Mouse (Mus musculus) lung, postnatal 0 days (tissue): Measurements from ENCODE around the gene Fam207a. TPM values are rescaled to one million over a fixed set of nuclear protein-coding genes. Genes with fewer than 3 reads are reported as not detected.
A peak's percentile ranks its signal among the peaks of the same experiment; 100 is the strongest.

Experiments
- ATAC-seq: fragments of 200-750 bp; cut with Nextera tagmentation; 2 replicates; pipeline ENCODE4 v1.8.0; 2017; ENCODE audit warnings: moderate library complexity
- DNase-seq: peaks from one replicate; pipeline ENCODE4 v3.0.0-alpha.2; 2016; ENCODE audit warnings: low spot score
- H3K27ac ChIP-seq: fragments of 300-500 bp; sonication (generic); 2 replicates; pipeline ENCODE4 v1.5.1; 2014; ENCODE audit warnings: antibody characterized with exemption, mild to moderate bottlenecking, low read length, mixed read lengths
- H3K27me3 ChIP-seq: fragments of 300-500 bp; sonication (generic); replicated peaks from 2 replicates; pipeline ENCODE4 v1.6.1; 2014; ENCODE audit warnings: low read length, mixed read lengths; ENCODE audit not compliant: insufficient read depth
- H3K36me3 ChIP-seq: fragments of 300-500 bp; sonication (generic); 2 replicates; pipeline ENCODE4 v1.6.1; 2014; ENCODE audit warnings: low read length, mixed read lengths; ENCODE audit not compliant: insufficient read depth
- H3K4me1 ChIP-seq: fragments of 300-500 bp; sonication (generic); 2 replicates; pipeline ENCODE4 v1.6.1; 2014; ENCODE audit warnings: antibody characterized with exemption, low read depth, low read length, mixed read lengths; ENCODE audit not compliant: insufficient read depth
- H3K4me2 ChIP-seq: fragments of 300-500 bp; sonication (generic); replicated peaks from 2 replicates; pipeline ENCODE4 v1.6.1; 2014; ENCODE audit warnings: low read depth, mild to moderate bottlenecking, low read length, moderate library complexity, mixed read lengths
- H3K4me3 ChIP-seq: fragments of 300-500 bp; sonication (generic); 2 replicates; pipeline ENCODE4 v1.5.1; 2014; ENCODE audit warnings: low read depth, low read length
- H3K9ac ChIP-seq: fragments of 300-500 bp; sonication (generic); replicated peaks from 2 replicates; pipeline ENCODE4 v1.6.1; 2014; ENCODE audit warnings: low read depth, mild to moderate bottlenecking
- H3K9me3 ChIP-seq: fragments of 300-500 bp; sonication (generic); 2 replicates; pipeline ENCODE4 v1.6.1; 2016; ENCODE audit warnings: low read length, mixed read lengths
- CTCF ChIP-seq: IDR thresholded peaks from 2 replicates; pipeline ENCODE4 v1.5.1; 2016; ENCODE audit warnings: antibody characterized with exemption, mild to moderate bottlenecking
- EP300 ChIP-seq: IDR thresholded peaks from 2 replicates; pipeline ENCODE4 v1.6.1; 2016; ENCODE audit warnings: antibody characterized with exemption, mild to moderate bottlenecking, control low read depth
- WGBS: fragments of 180-500 bp; shearing (Covaris S2); extraction: QIAGEN DNeasy Blood & Tissue Kit; methylation state at CpG from one replicate; pipeline ENCODE4 v1.1.7; 2014; 5-methylcytosine and 5-hydroxymethylcytosine counted together
- polyA plus RNA-seq: library from polyadenylated mRNA; unstranded; fragments of >200 nt; fragmentation: Nextera tagmentation; extraction: Ambion mirVana; gene quantifications from 2 replicates; pipeline ENCODE4 v1.2.1, GENCODE M21; 2015

The Fam207a gene
- polyA plus RNA-seq, 1 experiment from 2014 or later, result 27.2 TPM

DNA sequence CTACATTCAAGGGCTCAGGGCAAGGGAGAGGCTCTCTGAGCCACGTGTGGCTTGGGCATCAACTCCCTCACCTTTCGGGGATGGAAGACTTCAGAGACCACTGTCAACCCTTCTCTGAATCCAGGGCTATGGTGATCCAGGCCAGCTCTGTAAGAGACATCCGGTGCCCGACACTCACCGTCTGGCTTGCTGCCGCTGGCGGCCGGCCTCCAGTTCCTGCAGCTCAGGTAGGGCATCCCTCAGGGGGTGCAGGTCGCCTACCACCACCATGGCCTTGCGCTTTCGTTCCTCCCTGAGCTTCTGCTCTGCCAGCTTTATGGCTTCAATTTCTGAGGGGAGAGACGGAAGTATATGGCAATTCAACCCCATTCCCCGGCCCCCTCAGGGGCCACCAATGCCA is 18.4 kb downstream of the Fam207a start:
- TF ChIP-seq EP300, result no peak
- no peak for TF ChIP-seq CTCF
- 85% methylated on average over 13 of the region's 13 CpGs for WGBS
- ATAC-seq (no peak), DNase-seq (no peak)
- Histone ChIP-seq H3K36me3 (0 out of 2 replicates have a peak, but pooled peaks cover 13% of the 10 kb centered on the region), H3K27me3 (no peaks in the 10 kb centered on the region), H3K9me3 (no peaks in the 10 kb centered on the region), H3K4me1 (no peaks in the 10 kb centered on the region), H3K27ac (no peak overlapping the region), H3K4me2 (no peak overlapping the region), H3K4me3 (no peak overlapping the region), H3K9ac (no peak overlapping the region)

DNA sequence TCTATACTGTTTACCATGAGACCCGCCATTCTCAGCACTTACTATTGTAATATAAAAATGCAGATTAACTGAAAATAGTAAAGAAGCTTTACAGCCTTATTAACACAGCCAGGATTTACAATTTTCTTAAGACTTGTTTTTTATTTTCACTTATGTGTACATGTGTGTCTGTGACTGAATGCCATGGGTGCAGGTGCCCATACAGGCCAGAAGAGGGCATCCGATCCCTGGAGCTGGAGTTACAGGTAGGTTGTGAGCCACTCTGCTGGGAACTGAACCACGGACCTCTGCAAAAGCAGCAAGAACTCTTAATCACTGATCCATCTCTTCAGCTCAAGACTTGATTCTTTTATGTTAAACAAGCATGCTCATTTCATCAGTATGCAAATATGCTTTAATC is 22.7 kb downstream of the Fam207a start:
- Histone ChIP-seq H3K9ac (no peak overlapping the region), H3K27ac (no peak overlapping the region), H3K9me3 (no peaks in the 10 kb centered on the region), H3K27me3 (no peaks in the 10 kb centered on the region), H3K36me3 (peaks cover 21% of the 10 kb centered on the region; the same call in 1 of the 2 replicates), H3K4me3 (no peak overlapping the region), H3K4me2 (no peak overlapping the region), H3K4me1 (no peaks in the 10 kb centered on the region)
- ATAC-seq (no peak), DNase-seq (no peak)
- TF ChIP-seq CTCF (peak; percentile 28), EP300 (no peak)
- 95% methylated on average over 3 of the region's 3 CpGs for WGBS

DNA sequence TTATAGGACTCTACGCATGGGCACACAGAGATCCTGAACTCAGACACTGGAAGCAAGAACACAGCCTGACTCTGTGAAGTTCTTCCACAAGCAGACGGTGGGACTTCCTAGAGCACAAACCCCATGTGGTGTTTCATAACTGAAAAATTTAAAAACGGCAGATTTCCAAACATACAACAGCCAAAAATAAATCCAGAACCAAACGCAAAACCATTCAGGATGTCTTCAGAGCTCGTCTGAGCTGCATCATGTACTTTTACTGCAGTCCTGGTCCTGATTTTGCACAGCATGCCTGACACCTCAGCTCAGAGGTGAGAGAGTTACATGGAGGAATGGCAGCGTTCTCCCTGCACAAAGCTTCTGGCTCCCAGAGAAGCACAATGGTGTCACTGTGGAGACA is 24.0 kb downstream of the Fam207a start:
- WGBS, result 72% methylated on average over 6 of the region's 6 CpGs
- Histone ChIP-seq H3K4me3 (no peak overlapping the region), H3K9ac (no peak overlapping the region), H3K27ac (peak overlapping the region; percentile 43; the same call in 1 of the 2 replicates), H3K4me1 (no peaks in the 10 kb centered on the region), H3K36me3 (peaks cover 25% of the 10 kb centered on the region; the same call in 1 of the 2 replicates), H3K4me2 (no peak overlapping the region), H3K9me3 (no peaks in the 10 kb centered on the region), H3K27me3 (no peaks in the 10 kb centered on the region)
- no peak for TF ChIP-seq CTCF
- TF ChIP-seq EP300, result no peak
- ATAC-seq, result no peak
- DNase-seq, result no peak

DNA sequence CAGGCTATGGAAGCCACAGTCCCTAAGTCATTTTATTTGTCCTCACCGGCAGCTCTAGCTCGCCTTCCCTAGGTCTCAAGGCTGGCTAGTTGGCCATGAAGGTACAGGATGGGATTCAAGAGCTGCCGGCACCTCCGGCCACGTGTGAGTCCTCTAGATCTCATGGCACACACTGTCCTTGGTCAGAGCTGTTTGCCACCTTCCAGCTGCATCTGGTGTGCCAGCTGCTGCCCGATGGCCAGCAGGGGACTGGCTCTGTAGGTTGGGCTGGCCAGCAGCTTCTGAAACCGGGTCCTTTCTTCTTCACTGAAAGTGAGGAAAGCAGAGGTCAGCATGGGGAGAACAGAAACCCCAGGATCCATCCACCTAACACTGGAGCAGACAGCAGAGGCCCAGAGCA is 27.4 kb downstream of the Fam207a start:
- WGBS, result 94% methylated on average over 7 of the region's 7 CpGs
- Histone ChIP-seq H3K4me3 (no peak overlapping the region), H3K36me3 (peaks cover 28% of the 10 kb centered on the region; the same call in 1 of the 2 replicates), H3K27me3 (no peaks in the 10 kb centered on the region), H3K9me3 (no peaks in the 10 kb centered on the region), H3K4me1 (peaks cover 13% of the 10 kb centered on the region), H3K27ac (no peak overlapping the region), H3K4me2 (no peak overlapping the region), H3K9ac (no peak overlapping the region)
- ATAC-seq (no peak), DNase-seq (no peak)
- no peak for TF ChIP-seq EP300
- TF ChIP-seq CTCF, result no peak

DNA sequence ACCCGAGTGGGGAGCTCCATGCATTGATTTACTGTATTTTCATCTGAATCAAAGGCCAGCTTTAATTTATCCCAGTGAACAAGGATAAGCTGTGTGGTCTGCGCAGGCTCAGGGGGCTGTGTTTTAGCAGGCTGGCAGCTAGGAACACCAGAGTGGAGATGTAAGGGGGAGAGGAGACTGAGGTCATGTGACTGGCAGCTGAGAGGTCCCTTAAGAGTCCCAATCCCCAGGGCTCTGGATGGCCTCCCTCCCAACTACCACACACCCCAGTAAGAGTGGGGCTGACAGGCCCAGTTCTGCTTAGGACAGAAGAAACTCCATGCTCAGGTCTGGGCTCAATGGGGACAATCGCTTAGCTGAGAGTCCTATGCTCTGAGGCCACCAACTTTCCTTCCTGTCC is 29.8 kb downstream of the Fam207a start:
- DNase-seq (no peak), ATAC-seq (no peak)
- 81% methylated on average over 3 of the region's 3 CpGs for WGBS
- Histone ChIP-seq H3K27ac (no peak overlapping the region), H3K4me2 (no peak overlapping the region), H3K4me1 (peaks cover 13% of the 10 kb centered on the region), H3K4me3 (no peak overlapping the region), H3K9me3 (no peaks in the 10 kb centered on the region), H3K36me3 (peaks cover 28% of the 10 kb centered on the region; the same call in 1 of the 2 replicates), H3K9ac (no peak overlapping the region), H3K27me3 (no peaks in the 10 kb centered on the region)
- TF ChIP-seq CTCF (no peak), EP300 (no peak)

DNA sequence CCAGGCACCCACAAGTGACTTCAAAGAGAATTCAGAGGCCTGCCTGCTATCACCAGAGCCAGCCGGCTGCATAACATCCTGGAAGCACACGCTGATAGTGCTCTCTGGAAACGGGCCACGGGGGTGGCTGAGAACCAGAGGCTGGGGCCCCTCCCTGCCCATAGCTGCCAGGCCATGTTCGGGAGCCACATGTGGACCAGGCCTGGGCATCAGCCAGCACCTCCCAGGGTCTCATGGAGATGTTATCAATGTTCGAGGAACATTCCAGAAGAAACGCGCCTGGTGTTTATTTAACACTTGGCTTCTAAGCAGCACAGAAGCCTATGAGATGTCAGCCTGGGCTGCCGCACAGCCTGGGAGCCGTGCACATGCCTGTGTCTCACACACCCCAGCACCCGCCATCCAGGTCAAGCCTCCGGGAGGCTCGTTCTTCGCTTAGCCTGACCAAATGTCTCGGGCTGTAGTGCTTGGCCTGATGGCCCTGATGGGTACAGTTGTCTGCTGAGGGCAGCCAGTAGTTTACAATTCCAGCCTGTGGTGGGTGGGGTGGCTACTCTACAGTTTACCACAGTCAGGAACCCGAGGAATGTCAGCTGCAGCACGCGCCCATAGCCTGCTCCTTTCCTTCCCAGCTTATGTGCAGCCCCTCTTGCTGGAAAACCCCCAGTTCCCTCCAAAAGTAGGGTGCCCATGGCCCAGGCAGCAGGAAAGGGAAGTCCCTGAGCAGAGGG is 31.2 kb downstream of the Fam207a start:
- no peak for TF ChIP-seq CTCF
- TF ChIP-seq EP300, result peak; percentile 79; the same call in 1 of the 2 replicates
- no peaks in the 10 kb centered on the region for H3K9me3 ChIP-seq
- 5% methylated on average over 18 of the region's 18 CpGs for WGBS
- H3K27me3 ChIP-seq, result no peaks in the 10 kb centered on the region
- peak; percentile 93 for DNase-seq
- peak; percentile 93 for ATAC-seq
- 0 out of 2 replicates have a peak overlapping the region, but pooled peaks have one; percentile 8 for H3K4me2 ChIP-seq
- H3K9ac ChIP-seq, result peak overlapping the region; percentile 1; the same call in 1 of the 2 replicates
- H3K36me3 ChIP-seq, result peaks cover 28% of the 10 kb centered on the region; the same call in 1 of the 2 replicates
- no peak overlapping the region for H3K4me3 ChIP-seq
- peak overlapping the region; percentile 64 for H3K27ac ChIP-seq
- H3K4me1 ChIP-seq, result peaks cover 13% of the 10 kb centered on the region
